Mouse (Mus musculus): ENCODE measurements around the gene Cd81.

DNA sequence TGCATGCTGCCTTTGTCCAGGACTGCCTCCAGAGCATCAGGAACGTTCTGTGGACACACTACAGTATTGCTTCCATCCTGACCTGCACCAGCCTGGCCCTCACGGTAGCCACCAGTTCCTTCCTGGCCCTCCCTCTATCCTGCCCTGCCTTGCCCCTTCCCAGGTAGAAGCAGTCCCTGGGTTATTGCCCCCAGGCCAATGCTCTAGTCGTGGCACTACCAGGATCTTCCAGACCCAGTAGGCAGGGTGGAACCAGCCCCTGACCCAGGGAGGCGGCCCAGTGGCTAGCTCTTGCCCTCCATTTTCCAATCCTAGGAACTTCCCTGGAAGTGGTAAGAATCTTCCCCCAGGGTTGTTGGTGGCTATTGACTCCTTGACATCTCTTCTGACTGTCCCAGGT, 35.4 kb upstream of the Cd81 start:
- TF ChIP-seq CTCF (IDR thresholded peaks at IDR 0.05; ENCODE audit: borderline replicate concordance, control insufficient read depth, extremely low read depth, insufficient read depth, low read length, poor library complexity) (no peak), POLR2A (IDR thresholded peaks at IDR 0.05; ENCODE audit: control insufficient read depth, extremely low read depth, insufficient read depth, low read length, poor library complexity) (no peak)
